Mouse (Mus musculus) olfactory bulb, adult 2 months (tissue): ENCODE measurements around the gene Hrasls5.

Source experiments
- CTCF ChIP-seq: fragments of 200-500 bp; IDR thresholded peaks from 2 replicates; pipeline ENCODE4 v1.5.1; 2012; ENCODE audit warnings: low read depth, mild to moderate bottlenecking, low read length, moderate library complexity; ENCODE audit not compliant: insufficient read depth
- POLR2A ChIP-seq: fragments of 200-500 bp; IDR thresholded peaks from 2 replicates; pipeline ENCODE4 v1.6.1; 2012; ENCODE audit warnings: mild to moderate bottlenecking, low read depth, low read length, moderate library complexity; ENCODE audit not compliant: insufficient read depth

DNA sequence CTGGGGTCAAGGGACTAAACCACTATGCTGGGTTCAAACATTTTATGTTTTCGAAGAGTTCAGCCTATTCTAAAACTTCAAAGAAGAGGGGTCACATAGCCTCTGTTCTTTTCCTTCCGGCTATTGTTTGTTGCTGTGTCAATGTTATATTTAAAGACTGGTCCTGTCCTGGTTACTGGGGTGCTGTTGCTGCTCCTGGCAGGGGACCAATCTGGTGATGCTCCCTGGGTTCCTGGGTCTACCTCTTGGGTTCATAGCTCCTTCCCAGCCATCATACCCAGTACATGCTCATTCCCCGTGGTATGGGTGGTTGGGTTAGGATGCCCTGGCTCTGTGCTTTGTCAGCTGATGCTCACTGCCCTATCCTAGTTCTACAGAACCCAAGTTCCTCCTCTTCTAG, 34.6 kb upstream of the Hrasls5 start:
- TF ChIP-seq CTCF (no peak), POLR2A (no peak)
